Mouse (Mus musculus) bone marrow macrophage, adult 2 months (primary cell): ENCODE measurements around the gene Ppp1r27.

ENCODE experiments used
- CTCF ChIP-seq: IDR thresholded peaks from 2 replicates; pipeline ENCODE4 v1.5.1; 2012; ENCODE audit warnings: low read depth, mild to moderate bottlenecking, low read length, moderate library complexity
- POLR2A ChIP-seq: IDR thresholded peaks from 2 replicates; pipeline ENCODE4 v1.6.1; 2012; ENCODE audit warnings: mild to moderate bottlenecking, low read depth, low read length, borderline replicate concordance

GRCm38 (mm10) chr11:120548214-120548613 lies 2.7 kb downstream of the Ppp1r27 start:
- TF ChIP-seq CTCF (no peak), POLR2A (no peak)
